Mouse (Mus musculus): ENCODE measurements around the gene Spem1. TPM values are rescaled to one million over a fixed set of nuclear protein-coding genes. Genes with fewer than 3 reads are reported as not detected.

The Spem1 gene
- polyA plus RNA-seq, 1 experiment from 2014 or later, result not detected

DNA sequence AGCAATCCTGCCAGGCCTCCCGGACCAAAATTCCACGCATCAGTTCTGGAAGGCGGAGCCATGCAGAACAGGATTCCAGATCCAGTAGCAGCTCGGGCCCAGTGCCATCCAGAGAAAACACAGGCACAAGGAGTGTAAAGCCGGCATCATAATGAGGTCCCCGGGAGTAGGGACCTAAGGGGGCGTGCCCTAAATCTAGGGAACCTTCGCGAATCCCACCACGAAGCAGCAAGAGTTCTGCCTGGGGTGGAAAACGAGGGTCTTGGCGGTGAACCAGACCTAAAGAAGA is 17.4 kb downstream of the Spem1 start:
- ATAC-seq (ENCODE audit: low read depth), result no peak
- Histone ChIP-seq H3K27ac (ENCODE audit: low read length) (no peak overlapping the region), H3K9ac (ENCODE audit: low read depth, low read length) (no peak overlapping the region), H3K27me3 (ENCODE audit: control insufficient read depth, insufficient read depth, low read depth, low read length) (peaks cover 71% of the 10 kb centered on the region), H3K4me1 (ENCODE audit: control insufficient read depth, low read depth, low read length) (peaks cover 37% of the 10 kb centered on the region), H3K36me3 (ENCODE audit: control insufficient read depth, insufficient read depth) (no peaks in the 10 kb centered on the region), H3K9me3 (replicated peaks; ENCODE audit: control insufficient read depth, low read length) (no peaks in the 10 kb centered on the region), H3K4me2 (ENCODE audit: low read depth, low read length) (peak overlapping the region; percentile 78; the same call in 1 of the 2 replicates), H3K4me3 (ENCODE audit: low read depth, low read length) (no peak overlapping the region)
- WGBS (ENCODE audit: insufficient replicate concordance), result 23% methylated on average over 12 of the region's 12 CpGs

DNA sequence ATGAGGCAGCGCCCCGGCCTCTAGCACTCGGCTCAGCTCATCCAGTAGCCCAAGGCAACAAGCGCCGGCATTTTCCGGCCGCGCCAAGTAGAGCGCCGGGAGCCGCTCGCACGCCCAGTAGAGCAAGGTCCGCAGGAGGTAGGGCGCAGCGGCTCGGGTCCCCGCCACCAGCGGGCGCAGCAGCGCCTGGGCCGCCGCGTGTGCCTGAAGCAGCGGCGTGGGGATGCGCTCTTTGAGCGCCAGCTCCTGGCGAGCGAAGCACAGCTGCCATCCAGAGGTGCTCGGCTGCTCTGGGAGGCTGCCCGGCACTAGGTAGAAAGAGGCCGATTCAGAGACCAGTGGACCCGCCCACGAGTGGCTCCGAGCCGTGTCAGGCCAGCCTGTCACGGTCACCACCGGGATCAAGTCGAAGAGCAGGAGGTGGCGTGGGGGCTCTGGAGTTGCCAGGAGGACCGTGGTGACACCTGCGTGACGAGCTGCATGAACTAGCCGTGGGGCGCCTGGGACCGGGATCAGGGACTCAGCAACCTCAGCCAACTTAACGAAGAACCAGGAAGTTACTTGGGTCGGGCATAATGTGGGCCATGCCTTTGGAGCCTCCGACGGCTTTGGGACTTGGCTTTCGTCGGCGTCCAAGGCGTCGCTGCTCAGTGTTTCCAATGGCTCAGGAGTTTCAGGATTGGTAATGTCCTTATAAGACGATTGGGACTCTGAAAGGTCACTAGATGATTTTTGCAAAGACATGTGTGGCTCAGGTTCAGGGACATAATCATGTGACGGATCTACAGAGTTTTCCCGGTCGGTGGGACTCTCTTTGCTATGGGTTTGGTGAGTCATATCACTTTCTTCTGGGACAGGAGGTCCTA is 18.0 kb downstream of the Spem1 start:
- Histone ChIP-seq H3K27ac (ENCODE audit: low read length) (peak overlapping the region; percentile 29; the same call in 1 of the 2 replicates), H3K4me3 (ENCODE audit: low read depth, low read length) (peak overlapping the region; percentile 57), H3K36me3 (ENCODE audit: control insufficient read depth, insufficient read depth) (no peaks in the 10 kb centered on the region), H3K4me2 (ENCODE audit: low read depth, low read length) (peak overlapping the region; percentile 78), H3K9me3 (replicated peaks; ENCODE audit: control insufficient read depth, low read length) (no peaks in the 10 kb centered on the region), H3K27me3 (ENCODE audit: control insufficient read depth, insufficient read depth, low read depth, low read length) (peaks cover 77% of the 10 kb centered on the region), H3K9ac (ENCODE audit: low read depth, low read length) (peak overlapping the region; percentile 41), H3K4me1 (ENCODE audit: control insufficient read depth, low read depth, low read length) (peaks cover 37% of the 10 kb centered on the region)
- 3% methylated on average over 60 of the region's 60 CpGs for WGBS (ENCODE audit: insufficient replicate concordance)
- ATAC-seq (ENCODE audit: low read depth), result peak; percentile 72

DNA sequence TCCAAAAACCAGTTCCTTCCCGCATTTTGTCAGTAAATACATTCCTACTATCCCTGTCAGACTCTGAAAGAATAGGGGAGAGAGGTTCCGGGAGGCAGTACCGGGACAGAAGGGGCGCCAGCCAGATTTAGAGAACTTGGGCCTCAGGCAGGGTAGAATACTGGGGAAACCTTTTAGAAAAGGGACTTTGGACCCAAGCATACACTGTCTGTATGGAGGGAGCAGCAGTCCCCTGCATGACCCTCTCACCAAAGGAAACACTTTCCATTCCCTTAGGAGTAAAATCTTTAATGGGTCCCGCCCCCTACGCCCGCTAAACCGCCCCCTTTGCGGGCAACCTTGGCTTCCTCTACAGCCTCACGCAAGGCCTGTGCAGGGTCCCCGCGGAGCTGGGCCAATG is 18.7 kb downstream of the Spem1 start:
- Histone ChIP-seq H3K27me3 (ENCODE audit: control insufficient read depth, insufficient read depth, low read depth, low read length) (peaks cover 83% of the 10 kb centered on the region), H3K36me3 (ENCODE audit: control insufficient read depth, insufficient read depth) (no peaks in the 10 kb centered on the region), H3K4me1 (ENCODE audit: control insufficient read depth, low read depth, low read length) (peaks cover 37% of the 10 kb centered on the region), H3K4me3 (ENCODE audit: low read depth, low read length) (peak overlapping the region; percentile 57), H3K27ac (ENCODE audit: low read length) (peak overlapping the region; percentile 29; the same call in 1 of the 2 replicates), H3K4me2 (ENCODE audit: low read depth, low read length) (peak overlapping the region; percentile 78), H3K9me3 (replicated peaks; ENCODE audit: control insufficient read depth, low read length) (no peaks in the 10 kb centered on the region), H3K9ac (ENCODE audit: low read depth, low read length) (peak overlapping the region; percentile 41)
- 2% methylated on average over 12 of the region's 12 CpGs for WGBS (ENCODE audit: insufficient replicate concordance)
- peak; percentile 34 for ATAC-seq (ENCODE audit: low read depth)

DNA sequence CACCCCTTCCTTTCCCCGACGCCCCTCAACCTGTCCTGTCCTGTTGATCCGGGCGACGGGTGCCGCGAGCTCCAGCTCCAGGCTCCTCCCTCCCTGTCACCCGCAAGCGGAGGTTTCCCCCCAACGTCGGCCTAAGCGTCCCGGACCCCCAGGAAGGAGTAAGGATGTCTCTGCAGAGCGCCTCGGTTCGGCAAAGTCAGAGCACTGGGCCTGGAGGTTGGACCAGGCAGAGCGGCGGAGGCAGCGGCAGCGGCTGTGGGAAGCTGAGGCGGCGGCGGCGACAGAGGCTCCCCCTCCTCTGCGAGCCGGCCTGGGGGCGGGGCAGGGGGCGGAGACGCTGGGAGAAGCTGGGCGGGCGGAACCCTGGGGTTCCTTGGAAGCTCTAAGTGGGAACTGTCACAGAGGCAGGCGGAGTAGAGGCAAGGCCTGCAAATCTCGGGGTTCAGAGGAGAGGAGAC is 19.3 kb downstream of the Spem1 start:
- H3K27me3 ChIP-seq (ENCODE audit: control insufficient read depth, insufficient read depth, low read depth, low read length), result peaks cover 89% of the 10 kb centered on the region
- no peak overlapping the region for H3K27ac ChIP-seq (ENCODE audit: low read length)
- H3K36me3 ChIP-seq (ENCODE audit: control insufficient read depth, insufficient read depth), result no peaks in the 10 kb centered on the region
- peak overlapping the region; percentile 78 for H3K4me2 ChIP-seq (ENCODE audit: low read depth, low read length)
- H3K4me3 ChIP-seq (ENCODE audit: low read depth, low read length), result peak overlapping the region; percentile 57
- H3K9ac ChIP-seq (ENCODE audit: low read depth, low read length), result peak overlapping the region; percentile 36; the same call in 1 of the 2 replicates
- under 1% methylated on average over 32 of the region's 33 CpGs for WGBS (ENCODE audit: insufficient replicate concordance)
- peaks cover 37% of the 10 kb centered on the region for H3K4me1 ChIP-seq (ENCODE audit: control insufficient read depth, low read depth, low read length)
- peak; percentile 43; the same call in 1 of the 2 replicates for ATAC-seq (ENCODE audit: low read depth)
- H3K9me3 ChIP-seq (replicated peaks; ENCODE audit: control insufficient read depth, low read length), result no peaks in the 10 kb centered on the region

DNA sequence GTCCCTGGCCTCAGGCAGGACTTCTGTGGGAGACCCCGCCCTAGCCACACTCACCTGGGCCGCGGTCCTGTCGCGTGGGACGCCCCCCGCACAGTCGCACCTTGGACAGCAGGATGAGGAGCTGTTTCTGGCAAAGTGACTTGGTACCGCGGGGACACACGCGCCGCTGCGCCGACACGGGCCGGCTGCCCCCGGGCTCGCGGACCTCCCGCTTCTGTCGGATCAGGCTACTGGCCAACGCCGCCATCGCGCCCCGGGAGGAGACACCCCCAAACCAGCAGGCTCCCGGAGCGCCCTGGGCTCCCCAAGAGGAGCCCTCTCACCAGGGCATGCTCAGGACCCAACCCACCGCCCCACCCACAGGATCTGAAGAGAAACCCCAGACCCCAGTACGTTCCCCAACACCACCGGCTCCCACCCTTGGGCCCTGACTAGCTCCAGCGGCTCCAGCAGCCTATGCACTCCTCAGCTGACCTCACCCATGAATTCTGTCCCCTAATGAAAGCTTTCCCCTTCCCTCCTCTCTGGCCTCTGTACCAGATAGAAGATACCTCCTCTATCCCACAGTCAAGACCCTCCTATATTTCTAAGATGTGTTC is 20.5 kb downstream of the Spem1 start, which contains the start of gene Fgf11:
Gene Fgf11, minus strand, starts transcription at position 479 of the 599 bp plus-strand sequence.
- ATAC-seq (ENCODE audit: low read depth), result no peak
- peak within 1 kb of the TSS; percentile 57 for H3K4me3 ChIP-seq (ENCODE audit: low read depth, low read length)
- no peaks in the 10 kb centered on the region for H3K9me3 ChIP-seq (replicated peaks; ENCODE audit: control insufficient read depth, low read length)
- H3K9ac ChIP-seq (ENCODE audit: low read depth, low read length), result peak within 1 kb of the TSS; percentile 36; the same call in 1 of the 2 replicates
- H3K4me2 ChIP-seq (ENCODE audit: low read depth, low read length), result peak within 1 kb of the TSS; percentile 78
- peaks cover 96% of the 10 kb centered on the region for H3K27me3 ChIP-seq (ENCODE audit: control insufficient read depth, insufficient read depth, low read depth, low read length)
- no peaks in the 10 kb centered on the region for H3K36me3 ChIP-seq (ENCODE audit: control insufficient read depth, insufficient read depth)
- 3% methylated on average over 33 of the region's 33 CpGs for WGBS (ENCODE audit: insufficient replicate concordance)
- peaks cover 37% of the 10 kb centered on the region for H3K4me1 ChIP-seq (ENCODE audit: control insufficient read depth, low read depth, low read length)
- no peak within 1 kb of the TSS for H3K27ac ChIP-seq (ENCODE audit: low read length)

DNA sequence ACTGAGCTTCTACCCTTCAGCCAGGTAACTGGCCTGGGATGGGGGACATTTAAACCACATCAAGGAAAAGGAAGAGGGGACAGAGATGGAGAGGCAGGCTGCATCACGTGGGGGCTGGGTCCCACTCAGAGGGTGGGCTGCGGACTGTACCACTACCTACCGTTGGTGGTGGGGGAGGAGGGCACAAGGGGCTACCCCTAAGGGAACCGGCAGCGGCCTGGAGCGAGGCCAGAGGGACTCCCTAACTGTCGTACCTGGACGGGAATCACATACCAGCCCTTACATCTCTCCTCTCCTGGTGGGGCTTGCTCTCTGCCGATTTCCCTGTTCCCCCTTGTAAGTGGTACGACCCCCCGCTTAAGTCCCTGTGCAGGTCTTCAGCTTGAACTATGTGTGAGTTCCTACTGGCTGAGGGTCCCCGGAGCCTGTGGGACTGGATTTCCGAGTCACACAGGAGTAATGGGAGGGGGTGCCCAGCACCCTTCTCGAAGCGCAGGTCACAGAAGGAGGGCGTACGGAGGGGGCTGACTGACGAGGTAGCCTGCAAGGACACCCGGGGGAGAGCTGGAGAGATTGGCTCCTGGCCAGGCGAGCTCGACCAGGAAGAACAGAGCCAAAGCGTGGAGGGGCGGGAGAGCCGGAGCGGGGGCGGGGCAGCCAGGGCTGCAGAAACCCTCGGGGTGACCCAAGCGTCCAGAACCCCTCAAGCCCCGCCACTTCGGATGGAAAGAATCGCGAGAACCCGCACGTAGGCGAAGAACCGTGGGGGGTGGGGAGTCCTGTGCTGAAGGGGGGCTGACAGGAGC is 21.4 kb downstream of the Spem1 start:
- H3K27ac ChIP-seq (ENCODE audit: low read length), result no peak overlapping the region
- H3K4me1 ChIP-seq (ENCODE audit: control insufficient read depth, low read depth, low read length), result peaks cover 41% of the 10 kb centered on the region
- no peak for ATAC-seq (ENCODE audit: low read depth)
- H3K4me3 ChIP-seq (ENCODE audit: low read depth, low read length), result peak overlapping the region; percentile 41
- WGBS (ENCODE audit: insufficient replicate concordance), result under 1% methylated on average over 36 of the region's 36 CpGs
- H3K9me3 ChIP-seq (replicated peaks; ENCODE audit: control insufficient read depth, low read length), result no peaks in the 10 kb centered on the region
- H3K36me3 ChIP-seq (ENCODE audit: control insufficient read depth, insufficient read depth), result no peaks in the 10 kb centered on the region
- H3K9ac ChIP-seq (ENCODE audit: low read depth, low read length), result no peak overlapping the region
- H3K4me2 ChIP-seq (ENCODE audit: low read depth, low read length), result peak overlapping the region; percentile 51
- peaks cover 96% of the 10 kb centered on the region for H3K27me3 ChIP-seq (ENCODE audit: control insufficient read depth, insufficient read depth, low read depth, low read length)

DNA sequence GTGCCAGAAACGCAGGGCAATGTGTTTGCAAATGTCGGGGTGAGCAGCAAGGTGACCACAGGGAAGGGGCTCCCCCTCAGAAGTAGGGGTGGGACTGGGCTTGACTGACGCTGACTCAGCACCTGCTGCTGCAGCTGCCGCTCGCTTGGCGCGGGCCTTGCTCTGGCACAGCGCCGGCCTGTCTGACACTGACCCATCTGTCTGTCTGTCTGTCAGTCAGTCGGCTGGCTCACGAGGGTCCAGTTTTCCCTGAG is 21.9 kb downstream of the Spem1 start:
- Histone ChIP-seq H3K4me2 (ENCODE audit: low read depth, low read length) (no peak overlapping the region), H3K36me3 (ENCODE audit: control insufficient read depth, insufficient read depth) (no peaks in the 10 kb centered on the region), H3K4me1 (ENCODE audit: control insufficient read depth, low read depth, low read length) (peaks cover 42% of the 10 kb centered on the region), H3K9me3 (replicated peaks; ENCODE audit: control insufficient read depth, low read length) (no peaks in the 10 kb centered on the region), H3K27me3 (ENCODE audit: control insufficient read depth, insufficient read depth, low read depth, low read length) (peaks cover 90% of the 10 kb centered on the region), H3K4me3 (ENCODE audit: low read depth, low read length) (no peak overlapping the region), H3K27ac (ENCODE audit: low read length) (no peak overlapping the region), H3K9ac (ENCODE audit: low read depth, low read length) (no peak overlapping the region)
- WGBS (ENCODE audit: insufficient replicate concordance), result 2% methylated on average over 11 of the region's 11 CpGs
- no peak for ATAC-seq (ENCODE audit: low read depth)

DNA sequence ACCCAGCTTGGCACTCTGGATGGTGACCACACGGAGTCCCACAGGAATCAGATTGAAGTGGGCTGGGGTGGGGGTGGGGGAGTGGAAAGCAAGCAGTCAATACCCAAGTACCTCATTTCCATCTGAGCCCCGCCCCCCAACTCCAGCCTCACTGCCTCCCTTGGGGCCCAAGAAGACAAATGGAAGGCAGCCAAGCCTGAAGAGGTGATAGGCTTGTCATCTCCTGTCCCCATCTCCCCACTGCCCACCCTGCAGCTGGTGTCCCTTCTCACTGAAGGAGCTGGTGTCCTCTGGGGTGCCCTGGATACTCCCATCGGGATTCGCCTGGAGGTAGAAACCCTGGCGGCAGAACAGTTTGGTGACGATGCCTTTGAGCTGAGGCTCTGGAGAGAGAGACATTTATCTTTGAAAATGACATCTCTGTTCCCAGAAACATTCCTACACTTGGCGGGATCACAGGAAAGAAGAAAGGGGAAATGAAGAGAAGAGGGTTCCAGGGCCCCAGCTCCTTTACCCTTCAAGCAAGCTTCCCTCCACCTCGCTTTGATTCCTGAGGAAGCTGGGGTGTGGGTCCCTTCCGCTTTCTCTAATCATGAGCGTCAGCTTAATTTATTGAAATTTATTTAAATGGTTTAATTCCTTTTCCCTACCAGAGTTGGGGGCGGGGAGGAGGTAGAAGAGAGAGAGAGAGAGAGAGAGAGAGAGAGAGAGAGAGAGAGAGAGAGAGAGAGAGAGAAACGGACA is 22.4 kb downstream of the Spem1 start:
- WGBS (ENCODE audit: insufficient replicate concordance), result 28% methylated on average over 12 of the region's 12 CpGs

More for the DNA sequence above, 22.4 kb downstream of the Spem1 start:
- Histone ChIP-seq H3K27ac (ENCODE audit: low read length) (no peak overlapping the region), H3K27me3 (ENCODE audit: control insufficient read depth, insufficient read depth, low read depth, low read length) (peaks cover 85% of the 10 kb centered on the region), H3K36me3 (ENCODE audit: control insufficient read depth, insufficient read depth) (no peaks in the 10 kb centered on the region), H3K4me1 (ENCODE audit: control insufficient read depth, low read depth, low read length) (peaks cover 41% of the 10 kb centered on the region), H3K9me3 (replicated peaks; ENCODE audit: control insufficient read depth, low read length) (no peaks in the 10 kb centered on the region), H3K9ac (ENCODE audit: low read depth, low read length) (no peak overlapping the region), H3K4me2 (ENCODE audit: low read depth, low read length) (no peak overlapping the region), H3K4me3 (ENCODE audit: low read depth, low read length) (no peak overlapping the region)
- no peak for ATAC-seq (ENCODE audit: low read depth)

All from liver, embryonic 16.5 days (tissue).